ENCODE assay signal across 18 mouse cellular contexts in the genomic region with DNA sequence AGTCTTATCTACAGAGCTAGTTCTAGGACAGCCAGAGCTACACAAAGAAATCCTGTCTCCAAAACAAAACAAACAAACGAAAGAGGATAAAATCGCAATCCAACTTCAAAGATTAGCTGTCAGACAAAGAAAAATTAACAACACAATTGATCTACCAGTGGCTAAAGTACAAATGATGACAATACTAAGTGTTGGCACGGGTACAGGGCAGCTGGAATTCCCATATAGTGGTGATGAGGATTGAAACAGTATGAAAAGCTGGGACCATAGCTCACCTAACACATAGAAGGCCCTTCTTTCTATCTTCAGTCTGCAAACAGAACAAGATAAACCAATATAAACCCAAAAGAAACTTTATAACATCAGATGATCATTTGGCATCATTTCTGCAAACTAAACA.
"Had no signal": no experiment of that assay in that cellular context is flagged by ENCODE, and none has a peak within 500 bp of the region (broad histone marks: within the 10 kb centered on the region; RNA-seq: fewer than 3 reads in every experiment).

No protein-coding gene starts in this region.

- H3K4me3 ChIP-seq: heart, embryonic 12.5 days; hindbrain, embryonic 10.5 days; hindbrain, embryonic 12.5 days; intestine, embryonic 15.5 days; layer of hippocampus, adult 2 months; left cerebral cortex, adult 2 months; limb, embryonic 10.5 days; limb, embryonic 12.5 days; liver, embryonic 13.5 days; liver, embryonic 15.5 days had no signal

- H3K27ac ChIP-seq: hindbrain, embryonic 10.5 days; hindbrain, embryonic 12.5 days; hindbrain, embryonic 14.5 days; intestine, embryonic 15.5 days; layer of hippocampus, adult 2 months; left cerebral cortex, adult 2 months; limb, embryonic 10.5 days; limb, embryonic 12.5 days; liver, embryonic 13.5 days; liver, embryonic 15.5 days had no signal

- H3K4me1 ChIP-seq: hindbrain, embryonic 12.5 days; liver, embryonic 15.5 days had no signal

- DNase-seq: gastrocnemius, postnatal 25 days; heart, postnatal 36 days; kidney, adult 18-20 months; kidney, postnatal 10 days; kidney, postnatal 25 days; kidney, postnatal 4 days; liver; liver, embryonic 13.5 days had no signal
